Mouse (Mus musculus) lung, embryonic 14.5 days (tissue): ENCODE data around the gene Sbk1. TPM values are rescaled to one million over a fixed set of nuclear protein-coding genes. Genes with fewer than 3 reads are reported as not detected.

Source experiments
- ATAC-seq: fragments of 200-750 bp; cut with Nextera tagmentation; 2 replicates; pipeline ENCODE4 v1.8.0; 2017; ENCODE audit warnings: mild to moderate bottlenecking, moderate TSS enrichment, moderate library complexity; ENCODE audit not compliant: insufficient read depth
- DNase-seq: peaks from one replicate; pipeline ENCODE4 v3.0.0-alpha.2; 2015
- H3K27ac ChIP-seq: fragments of 300-500 bp; sonication (generic); 2 replicates; pipeline ENCODE4 v1.5.1; 2014; ENCODE audit warnings: low read depth, mild to moderate bottlenecking, moderate library complexity
- H3K27me3 ChIP-seq: fragments of 300-500 bp; sonication (generic); 2 replicates; pipeline ENCODE4 v1.6.1; 2014; ENCODE audit warnings: low read length, control low read depth; ENCODE audit not compliant: insufficient read depth
- H3K36me3 ChIP-seq: fragments of 300-500 bp; sonication (generic); 2 replicates; pipeline ENCODE4 v1.6.1; 2014; ENCODE audit warnings: control low read depth; ENCODE audit not compliant: insufficient read depth
- H3K4me1 ChIP-seq: fragments of 300-500 bp; sonication (generic); 2 replicates; pipeline ENCODE4 v1.6.1; 2014; ENCODE audit warnings: antibody characterized with exemption, control low read depth; ENCODE audit not compliant: insufficient read depth
- H3K4me2 ChIP-seq: fragments of 300-500 bp; sonication (generic); 2 replicates; pipeline ENCODE4 v1.6.1; 2014; ENCODE audit warnings: mild to moderate bottlenecking
- H3K4me3 ChIP-seq: fragments of 300-500 bp; sonication (generic); 2 replicates; pipeline ENCODE4 v1.5.1; 2014; ENCODE audit warnings: low read depth, low read length
- H3K9ac ChIP-seq: fragments of 300-500 bp; sonication (generic); 2 replicates; pipeline ENCODE4 v1.6.1; 2014
- H3K9me3 ChIP-seq: fragments of 300-500 bp; sonication (generic); 2 replicates; pipeline ENCODE4 v1.6.1; 2016; ENCODE audit warnings: low read depth, low read length, control low read depth
- CTCF ChIP-seq: IDR thresholded peaks from 2 replicates; pipeline ENCODE4 v1.5.1; 2016; ENCODE audit warnings: antibody characterized with exemption, low read depth
- WGBS: fragments of 180-500 bp; shearing (Covaris S2); extraction: QIAGEN DNeasy Blood & Tissue Kit; methylation state at CpG from one replicate; pipeline ENCODE4 v1.1.7; 2014; 5-methylcytosine and 5-hydroxymethylcytosine counted together
- polyA plus RNA-seq: library from polyadenylated mRNA; unstranded; fragments of >200 nt; fragmentation: Nextera tagmentation; extraction: Ambion mirVana; gene quantifications from 2 replicates; pipeline ENCODE4 v1.2.1, GENCODE M21; 2014

The Sbk1 gene
- polyA plus RNA-seq, 1 experiment from 2014 or later: 57.0 TPM

DNA sequence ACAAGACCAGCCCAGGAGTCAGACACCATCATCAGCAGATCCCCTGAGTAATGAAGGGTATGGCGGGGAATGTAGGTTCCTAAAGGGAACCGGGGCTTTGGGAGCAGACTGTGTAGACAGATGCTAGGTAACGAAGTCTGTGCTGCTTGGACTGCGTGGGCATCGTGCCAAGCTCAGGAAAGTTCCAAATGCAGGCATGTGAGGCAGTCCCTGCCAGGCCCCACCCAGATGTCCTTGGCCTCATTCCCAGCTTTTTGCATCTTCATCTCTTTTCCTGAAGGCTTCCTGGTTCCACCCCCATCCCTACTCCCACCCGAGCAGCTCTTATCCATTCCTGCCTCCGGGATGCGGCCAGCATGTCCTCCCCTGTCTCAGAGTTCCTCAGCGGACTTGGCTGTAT lies 6.5 kb upstream of the Sbk1 start:
- Histone ChIP-seq H3K27me3 (no peaks in the 10 kb centered on the region), H3K4me3 (no peak overlapping the region), H3K4me2 (no peak overlapping the region), H3K9ac (no peak overlapping the region), H3K9me3 (no peaks in the 10 kb centered on the region), H3K36me3 (no peaks in the 10 kb centered on the region), H3K27ac (no peak overlapping the region), H3K4me1 (peaks cover 3% of the 10 kb centered on the region; the same call in 1 of the 2 replicates)
- ATAC-seq (peak; percentile 67), DNase-seq (peak; percentile 75)
- 30% methylated on average over 9 of the region's 9 CpGs for WGBS
- no peak for TF ChIP-seq CTCF

DNA sequence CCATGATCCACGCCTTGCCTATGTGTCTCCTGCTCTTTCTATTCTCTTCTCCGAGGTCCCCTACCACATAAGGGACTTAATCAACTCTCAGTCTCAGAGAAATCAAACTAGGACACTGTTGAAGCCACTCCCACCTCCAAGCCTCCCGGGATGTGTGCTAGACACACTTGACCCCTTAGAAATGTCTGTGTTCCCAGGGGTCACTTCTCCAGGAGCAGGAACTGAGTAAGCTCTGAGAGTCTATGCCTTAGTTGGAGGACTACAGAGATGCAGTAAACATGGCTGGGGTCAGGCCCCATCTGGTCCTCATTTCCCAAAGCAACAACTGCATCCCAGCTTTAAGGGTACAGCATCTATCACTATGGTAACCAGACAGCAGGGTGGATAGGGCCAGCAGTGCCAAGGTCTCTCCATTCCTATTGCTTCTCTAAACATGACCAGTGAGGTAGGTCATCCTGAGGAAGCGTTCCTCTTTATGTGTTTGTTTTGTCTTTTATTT lies 6.0 kb upstream of the Sbk1 start:
- no peak for TF ChIP-seq CTCF
- Histone ChIP-seq H3K4me1 (peaks cover 3% of the 10 kb centered on the region; the same call in 1 of the 2 replicates), H3K4me2 (no peak overlapping the region), H3K9ac (no peak overlapping the region), H3K4me3 (no peak overlapping the region), H3K27ac (no peak overlapping the region), H3K36me3 (no peaks in the 10 kb centered on the region), H3K27me3 (no peaks in the 10 kb centered on the region), H3K9me3 (no peaks in the 10 kb centered on the region)
- WGBS: 54% methylated on average over 4 of the region's 4 CpGs
- no peak for DNase-seq
- no peak for ATAC-seq

DNA sequence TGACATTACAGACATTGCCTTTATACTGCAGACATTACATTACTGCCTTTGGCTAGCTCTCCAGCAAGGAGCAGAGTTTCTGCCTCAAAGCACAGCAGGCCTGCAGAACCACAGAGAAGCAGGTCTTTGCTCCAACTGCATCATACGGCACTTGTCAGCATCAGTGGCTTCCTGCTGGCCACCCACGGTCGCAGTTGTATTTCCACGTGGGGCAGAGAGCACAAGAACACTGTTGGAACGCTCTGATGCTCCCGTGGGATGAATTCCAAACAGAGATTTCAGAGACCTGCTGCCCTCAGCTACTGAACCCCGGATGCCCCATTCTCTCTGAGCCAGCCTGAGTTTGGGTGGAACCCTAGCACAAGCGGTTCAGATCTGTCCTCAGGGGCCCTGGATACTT lies 4.8 kb upstream of the Sbk1 start:
- no peaks in the 10 kb centered on the region for H3K27me3 ChIP-seq
- ATAC-seq (no peak), DNase-seq (no peak)
- H3K9ac ChIP-seq: no peak overlapping the region
- peaks cover 3% of the 10 kb centered on the region; the same call in 1 of the 2 replicates for H3K4me1 ChIP-seq
- WGBS: 63% methylated on average over 8 of the region's 8 CpGs
- TF ChIP-seq CTCF: no peak
- no peak overlapping the region for H3K27ac ChIP-seq
- no peak overlapping the region for H3K4me3 ChIP-seq
- no peak overlapping the region for H3K4me2 ChIP-seq
- no peaks in the 10 kb centered on the region for H3K36me3 ChIP-seq
- H3K9me3 ChIP-seq: no peaks in the 10 kb centered on the region

DNA sequence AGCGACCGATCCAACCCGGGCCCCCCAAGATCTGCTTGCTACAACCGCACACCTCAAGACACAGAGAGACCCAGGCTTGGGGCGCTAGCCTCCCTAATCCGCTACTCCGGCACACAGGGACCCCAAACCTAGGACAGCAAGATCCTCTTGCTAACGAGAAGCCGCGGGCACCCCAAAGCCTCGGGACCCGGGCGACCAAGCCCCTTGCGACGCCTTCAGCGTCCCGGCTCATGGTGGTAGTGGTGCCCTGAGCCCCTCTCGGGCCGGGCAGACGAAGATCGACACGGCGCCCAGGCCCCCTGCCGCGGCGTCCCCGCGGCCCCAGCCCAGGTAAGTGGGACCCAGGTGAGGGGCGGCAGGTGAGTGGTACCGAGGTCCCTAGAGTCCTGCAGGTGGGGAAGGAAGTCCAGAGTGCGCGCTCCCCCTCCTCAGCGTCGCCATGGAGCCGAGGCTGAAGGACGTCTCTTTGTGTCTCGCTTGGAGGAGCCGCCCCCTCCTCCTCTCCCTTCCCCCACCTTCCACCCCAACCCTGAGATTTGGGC lies 422 bp downstream of the Sbk1 start:
- H3K4me1 ChIP-seq: peaks cover 14% of the 10 kb centered on the region
- ATAC-seq: peak; percentile 22; the same call in 1 of the 2 replicates
- under 1% methylated on average over 38 of the region's 38 CpGs for WGBS
- TF ChIP-seq CTCF: no peak
- H3K4me2 ChIP-seq: peak overlapping the region; percentile 90
- H3K9me3 ChIP-seq: no peaks in the 10 kb centered on the region
- peak overlapping the region; percentile 83 for H3K27ac ChIP-seq
- peaks cover 32% of the 10 kb centered on the region for H3K36me3 ChIP-seq
- no peaks in the 10 kb centered on the region for H3K27me3 ChIP-seq
- H3K4me3 ChIP-seq: peak overlapping the region; percentile 97
- peak; percentile 58 for DNase-seq
- H3K9ac ChIP-seq: peak overlapping the region; percentile 95

- peaks cover 36% of the 10 kb centered on the region for H3K36me3 ChIP-seq
- 6% methylated on average over 11 of the region's 11 CpGs for WGBS
- TF ChIP-seq CTCF: no peak
- peak overlapping the region; percentile 90 for H3K4me2 ChIP-seq
- ATAC-seq: no peak
- peak overlapping the region; percentile 83; the same call in 1 of the 2 replicates for H3K27ac ChIP-seq
- DNase-seq: peak; percentile 25
- H3K9ac ChIP-seq: peak overlapping the region; percentile 95
- no peaks in the 10 kb centered on the region for H3K9me3 ChIP-seq
- H3K4me3 ChIP-seq: peak overlapping the region; percentile 97
- H3K27me3 ChIP-seq: no peaks in the 10 kb centered on the region
- H3K4me1 ChIP-seq: peaks cover 14% of the 10 kb centered on the region
These were observed 1.1 kb downstream of the Sbk1 start for GRCm38 (mm10) chr7:126273351-126274042.

GRCm38 (mm10) chr7:126274137-126274536 lies 1.7 kb downstream of the Sbk1 start:
- Histone ChIP-seq H3K4me2 (peak overlapping the region; percentile 90), H3K9ac (peak overlapping the region; percentile 95), H3K27ac (no peak overlapping the region), H3K27me3 (no peaks in the 10 kb centered on the region), H3K4me3 (peak overlapping the region; percentile 97), H3K9me3 (no peaks in the 10 kb centered on the region), H3K4me1 (peaks cover 14% of the 10 kb centered on the region), H3K36me3 (peaks cover 37% of the 10 kb centered on the region)
- TF ChIP-seq CTCF: no peak
- ATAC-seq (no peak), DNase-seq (no peak)
- WGBS: 15% methylated on average over 3 of the region's 3 CpGs

DNA sequence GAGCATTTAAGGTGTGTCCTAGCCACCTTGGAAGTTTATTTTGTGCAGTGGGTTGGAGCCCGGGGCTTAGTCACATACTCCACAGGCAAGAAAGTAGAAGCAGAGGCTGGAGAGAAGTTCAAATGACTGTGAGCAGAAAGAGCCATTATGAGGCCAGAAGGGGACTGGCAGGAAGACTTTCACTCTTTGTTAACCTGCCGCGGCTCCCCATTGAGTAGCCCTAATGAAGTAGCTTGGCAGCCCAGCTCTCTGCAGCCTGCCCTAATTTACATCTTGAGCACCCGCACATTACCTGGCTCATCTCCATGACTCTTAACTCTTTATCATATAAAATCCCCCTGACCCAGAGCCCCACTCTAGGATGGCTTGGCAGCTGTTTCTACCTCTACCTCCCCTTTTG lies 2.2 kb downstream of the Sbk1 start:
- Histone ChIP-seq H3K4me2 (peak overlapping the region; percentile 90), H3K9me3 (no peaks in the 10 kb centered on the region), H3K36me3 (peaks cover 42% of the 10 kb centered on the region), H3K27me3 (no peaks in the 10 kb centered on the region), H3K9ac (peak overlapping the region; percentile 95), H3K27ac (no peak overlapping the region), H3K4me3 (peak overlapping the region; percentile 97), H3K4me1 (peaks cover 14% of the 10 kb centered on the region)
- no peak for TF ChIP-seq CTCF
- WGBS: 23% methylated on average over 4 of the region's 4 CpGs
- ATAC-seq: no peak
- DNase-seq: peak; percentile 8
